Comparison of ENCODE assay signal across 9 mouse cellular contexts in the genomic region with DNA sequence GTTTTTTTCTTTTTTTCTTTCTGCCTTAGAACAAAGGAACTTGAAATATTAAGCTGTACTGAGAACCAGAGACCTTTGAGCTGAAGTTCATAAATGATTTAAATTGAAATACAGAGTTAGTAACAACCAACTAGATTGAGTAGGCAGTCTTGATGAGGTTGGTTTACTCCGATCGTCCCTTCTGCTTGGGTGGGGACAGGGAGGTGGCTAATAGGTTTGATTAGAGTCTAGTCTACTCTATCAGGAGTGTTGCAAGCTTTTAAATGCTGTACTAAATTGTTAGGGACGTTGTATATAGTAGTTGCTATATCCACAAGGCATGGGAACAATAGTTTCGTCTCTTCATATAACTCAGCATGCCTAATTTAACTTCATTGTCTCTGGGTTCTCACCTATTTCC. TPM values are rescaled to one million over a fixed set of nuclear protein-coding genes. Genes with fewer than 3 reads are reported as not detected.
DNase-seq lines count a peak whose midpoint lies in the region; ATAC-seq and TF ChIP-seq lines count a peak whose summit lies in the region.
"Had no signal": no experiment of that assay in that cellular context is flagged by ENCODE, and none has a peak within 500 bp of the region (broad histone marks: within the 10 kb centered on the region; RNA-seq: fewer than 3 reads in every experiment).

No protein-coding gene starts in this region.

- no peak for TF ChIP-seq EP300 in heart, adult 2 months (IDR thresholded peaks at IDR 0.05; ENCODE audit: insufficient read depth, low read depth, low read length)

- peak in 1 of 2 experiments; percentile 18 for DNase-seq in heart, adult 2 months
- DNase-seq in heart, postnatal 14 days: no peak
- DNase-seq in midbrain, embryonic 10.5 days (ENCODE audit: low spot score): no peak
- DNase-seq in midbrain, postnatal 0 days (ENCODE audit: low spot score): no peak
- DNase-seq in layer of hippocampus, postnatal 25 days (ENCODE audit: extremely low spot score in 1 of 2, low spot score in 1 of 2): no peak
- DNase-seq in T-cell, adult 2 months (ENCODE audit: low spot score): no peak
- DNase-seq: adrenal gland, postnatal 25 days had no signal

- H3K4me3 ChIP-seq in heart, adult 2 months: peak overlapping the region; percentile 58
- H3K4me3 ChIP-seq in midbrain, embryonic 10.5 days: peak overlapping the region; percentile 97; the same call in 1 of the 2 replicates
- no peak overlapping the region for H3K4me3 ChIP-seq in midbrain, postnatal 0 days (ENCODE audit: low read depth, low read length)
- no peak overlapping the region for H3K4me3 ChIP-seq in limb, embryonic 12.5 days (replicated peaks)
- peak overlapping the region; percentile 10; the same call in 1 of the 2 replicates for H3K4me3 ChIP-seq in stomach, embryonic 15.5 days (replicated peaks)

- peak overlapping the region; percentile 99 for H3K27ac ChIP-seq in heart, adult 2 months
- H3K27ac ChIP-seq in midbrain, embryonic 10.5 days (replicated peaks): peak overlapping the region; percentile 99; the same call in 1 of the 2 replicates
- H3K27ac ChIP-seq in midbrain, postnatal 0 days (ENCODE audit: low read depth, low read length): no peak overlapping the region
- H3K27ac ChIP-seq in limb, embryonic 12.5 days: peak overlapping the region; percentile 1; the same call in 1 of the 2 replicates
- peak overlapping the region; percentile 94 for H3K27ac ChIP-seq in stomach, embryonic 15.5 days

- no peak for TF ChIP-seq CTCF in heart, adult 2 months (IDR thresholded peaks at IDR 0.05)
- no peak for TF ChIP-seq CTCF in midbrain, postnatal 0 days (IDR thresholded peaks at IDR 0.05)

- WGBS in heart, adult 2 months: 33% methylated on average over 4 of the region's 4 CpGs
- 76% methylated on average over 4 of the region's 4 CpGs for WGBS in midbrain, embryonic 10.5 days
- WGBS in midbrain, postnatal 0 days: 64% methylated on average over 4 of the region's 4 CpGs
- 53% methylated on average over 4 of the region's 4 CpGs for WGBS in limb, embryonic 12.5 days
- WGBS in stomach, embryonic 15.5 days: 40% methylated on average over 4 of the region's 4 CpGs

- TF ChIP-seq POLR2A in heart, adult 2 months (IDR thresholded peaks at IDR 0.05; ENCODE audit: insufficient read depth, low read depth, low read length): no peak

- intact Hi-C loops in heart, adult 2 months (cut with DNase I): no loop called here
- intact Hi-C loops in heart, postnatal 14 days (cut with DNase I): no loop called here

- H3K9me3 ChIP-seq in midbrain, embryonic 10.5 days (replicated peaks): no peaks in the 10 kb centered on the region
- no peaks in the 10 kb centered on the region for H3K9me3 ChIP-seq in midbrain, postnatal 0 days (ENCODE audit: low read length)
- no peaks in the 10 kb centered on the region for H3K9me3 ChIP-seq in limb, embryonic 12.5 days
- no peaks in the 10 kb centered on the region for H3K9me3 ChIP-seq in stomach, embryonic 15.5 days

- H3K27me3 ChIP-seq in heart, adult 2 months (ENCODE audit: control insufficient read depth, insufficient read depth, low read length): no peaks in the 10 kb centered on the region
- no peaks in the 10 kb centered on the region for H3K27me3 ChIP-seq in midbrain, embryonic 10.5 days (ENCODE audit: low read depth, poor library complexity, severe bottlenecking)
- H3K27me3 ChIP-seq in midbrain, postnatal 0 days (ENCODE audit: insufficient read depth, low read length): no peaks in the 10 kb centered on the region
- no peaks in the 10 kb centered on the region for H3K27me3 ChIP-seq in limb, embryonic 12.5 days
- H3K27me3 ChIP-seq in stomach, embryonic 15.5 days (replicated peaks): no peaks in the 10 kb centered on the region

- peaks cover 21% of the 10 kb centered on the region for H3K4me1 ChIP-seq in heart, adult 2 months (ENCODE audit: control insufficient read depth, insufficient read depth, low read length)
- peaks cover 81% of the 10 kb centered on the region for H3K4me1 ChIP-seq in midbrain, embryonic 10.5 days
- H3K4me1 ChIP-seq in midbrain, postnatal 0 days (ENCODE audit: insufficient read depth, low read length): peaks cover 9% of the 10 kb centered on the region; the same call in 1 of the 2 replicates
- peaks cover 64% of the 10 kb centered on the region for H3K4me1 ChIP-seq in limb, embryonic 12.5 days (replicated peaks)
- H3K4me1 ChIP-seq in stomach, embryonic 15.5 days: peaks cover 50% of the 10 kb centered on the region

- ATAC-seq in midbrain, postnatal 0 days (ENCODE audit: low FRiP score): no peak
- ATAC-seq in limb, embryonic 12.5 days (ENCODE audit: insufficient number of reproducible peaks, insufficient read depth, low FRiP score, low TSS enrichment, low read depth): no peak
- ATAC-seq in stomach, embryonic 15.5 days (ENCODE audit: insufficient read depth, low FRiP score, low read depth): no peak

- H3K79me2 ChIP-seq in heart, adult 2 months (replicated peaks; ENCODE audit: control insufficient read depth, insufficient read depth, low read length): peaks cover 1% of the 10 kb centered on the region; the same call in 1 of the 2 replicates

- H3K4me2 ChIP-seq in midbrain, postnatal 0 days (ENCODE audit: low read depth, low read length, poor library complexity, severe bottlenecking): no peak overlapping the region; the same call in 1 of the 2 replicates
- peak overlapping the region; percentile 10; the same call in 1 of the 2 replicates for H3K4me2 ChIP-seq in limb, embryonic 12.5 days
- peak overlapping the region; percentile 51 for H3K4me2 ChIP-seq in stomach, embryonic 15.5 days

- peak overlapping the region; percentile 33; the same call in 1 of the 2 replicates for H3K9ac ChIP-seq in heart, adult 2 months (ENCODE audit: low read depth, low read length)
- no peak overlapping the region for H3K9ac ChIP-seq in midbrain, postnatal 0 days (replicated peaks; ENCODE audit: low read length, poor library complexity, severe bottlenecking)
- no peak overlapping the region for H3K9ac ChIP-seq in limb, embryonic 12.5 days (replicated peaks)
- H3K9ac ChIP-seq in stomach, embryonic 15.5 days: no peak overlapping the region

- H3K36me3 ChIP-seq in heart, adult 2 months (ENCODE audit: control insufficient read depth, insufficient read depth, low read length): peaks cover 22% of the 10 kb centered on the region
- H3K36me3 ChIP-seq in midbrain, embryonic 10.5 days: peaks cover 28% of the 10 kb centered on the region
- H3K36me3 ChIP-seq in midbrain, postnatal 0 days (ENCODE audit: insufficient read depth, low read length): no peaks in the 10 kb centered on the region
- 0 out of 2 replicates have a peak, but pooled peaks cover 3% of the 10 kb centered on the region for H3K36me3 ChIP-seq in limb, embryonic 12.5 days
- no peaks in the 10 kb centered on the region for H3K36me3 ChIP-seq in stomach, embryonic 15.5 days

RNA-seq across cellular contexts. Expression of a gene that starts 4.4 kb away (rescaled TPM):
- total RNA-seq in heart, adult 2 months (2021): 10 to 100 TPM; 41.4 to 46.6 TPM
- 34.3 and 41.8 TPM in 2 replicates for polyA plus RNA-seq in heart, adult 2 months (2012; rRNA removed)
- total RNA-seq in heart, postnatal 14 days (2021): 10 to 100 TPM; 61.8 to 77.4 TPM
- polyA plus RNA-seq in midbrain, embryonic 10.5 days (2016; fragmentation: Nextera tagmentation; extraction: Ambion mirVana): 61.9 and 63.1 TPM in 2 replicates
- total RNA-seq in midbrain, postnatal 0 days (2014; rRNA removed): 12.3 and 14.9 TPM in 2 replicates
- polyA plus RNA-seq in midbrain, postnatal 0 days (2015; fragmentation: Nextera tagmentation; extraction: Ambion mirVana): 26.7 and 28.9 TPM in 2 replicates
- polyA plus RNA-seq in limb, embryonic 12.5 days (2016; fragmentation: Nextera tagmentation; extraction: Ambion mirVana): 37.2 and 37.8 TPM in 2 replicates
- 103 and 104 TPM in 2 replicates for polyA plus RNA-seq in stomach, embryonic 15.5 days (2015; fragmentation: Nextera tagmentation; extraction: Ambion mirVana)
- 10 to 100 TPM; 50.0 to 56.1 TPM for total RNA-seq in layer of hippocampus, postnatal 25 days (2021)

Comparison
In these comparisons a context has a peak if more than half of its experiments do, and no peak if none do; other contexts are left out.
1. H3K4me3 ChIP-seq: peak in heart, adult 2 months (single experiment), midbrain, embryonic 10.5 days (single experiment) and stomach, embryonic 15.5 days (single experiment); none in midbrain, postnatal 0 days (single experiment) and limb, embryonic 12.5 days (single experiment).